Mouse (Mus musculus): ENCODE measurements around the gene Edn3.

Gene Edn3

GRCm38 (mm10) chr2:174797495-174798068, 37.2 kb downstream of the Edn3 start:
- no peak for DNase-seq

GRCm38 (mm10) chr2:174802453-174802852, 42.0 kb downstream of the Edn3 start:
- no peak for DNase-seq

- DNase-seq = no peak
Observed at GRCm38 (mm10) chr2:174803661-174804060, 43.2 kb downstream of the Edn3 start.

- DNase-seq = no peak
Observed at GRCm38 (mm10) chr2:174807900-174808299, 47.5 kb downstream of the Edn3 start.

GRCm38 (mm10) chr2:174809296-174809695, 48.9 kb downstream of the Edn3 start:
- no peak for DNase-seq

GRCm38 (mm10) chr2:174813306-174813705, 52.9 kb downstream of the Edn3 start:
- DNase-seq = no peak

- DNase-seq = no peak
Observed at GRCm38 (mm10) chr2:174816163-174816562, 55.7 kb downstream of the Edn3 start.

GRCm38 (mm10) chr2:174820286-174820685, 59.9 kb downstream of the Edn3 start:
- DNase-seq = no peak

GRCm38 (mm10) chr2:174827829-174828228, 67.4 kb downstream of the Edn3 start:
- DNase-seq = no peak

- no peak for DNase-seq
Observed at GRCm38 (mm10) chr2:174833608-174834007, 73.2 kb downstream of the Edn3 start.
